ENCODE assay signal across 8 mouse cellular contexts in genomic region chr4:149307596-149308490, GRCm38 (mm10). TPM values are rescaled to one million over a fixed set of nuclear protein-coding genes. Genes with fewer than 3 reads are reported as not detected.
A peak's percentile ranks its signal among the peaks of the same experiment; 100 is the strongest.
DNase-seq lines count a peak whose midpoint lies in the region; ATAC-seq and TF ChIP-seq lines count a peak whose summit lies in the region.

Kif1b (minus strand) TSS chr4:149307693.

- peak within 1 kb of the TSS; percentile 95 for H3K4me3 ChIP-seq in embryonic facial prominence, embryonic 13.5 days
- H3K4me3 ChIP-seq in heart, adult 2 months = peak within 1 kb of the TSS; percentile 81
- H3K4me3 ChIP-seq in limb, embryonic 13.5 days = peak within 1 kb of the TSS; percentile 97
- H3K4me3 ChIP-seq in midbrain, embryonic 16.5 days (ENCODE audit: low read depth, low read length) = peak within 1 kb of the TSS; percentile 99

- peak within 1 kb of the TSS; percentile 95 for H3K9ac ChIP-seq in embryonic facial prominence, embryonic 13.5 days
- H3K9ac ChIP-seq in heart, adult 2 months (ENCODE audit: low read depth, low read length) = peak within 1 kb of the TSS; percentile 93
- peak within 1 kb of the TSS; percentile 98 for H3K9ac ChIP-seq in limb, embryonic 13.5 days
- peak within 1 kb of the TSS; percentile 99 for H3K9ac ChIP-seq in midbrain, embryonic 16.5 days (ENCODE audit: low read depth, low read length)

- TF ChIP-seq POLR2A in heart, adult 2 months (IDR thresholded peaks at IDR 0.05; ENCODE audit: insufficient read depth, low read depth, low read length) = peak; percentile 92

- TF ChIP-seq CTCF in heart, adult 2 months (IDR thresholded peaks at IDR 0.05) = peak; percentile 99

- no peaks in the 10 kb centered on the region for H3K36me3 ChIP-seq in embryonic facial prominence, embryonic 13.5 days
- H3K36me3 ChIP-seq in heart, adult 2 months (ENCODE audit: control insufficient read depth, insufficient read depth, low read length) = peaks cover 8% of the 10 kb centered on the region
- H3K36me3 ChIP-seq in limb, embryonic 13.5 days = no peaks in the 10 kb centered on the region
- H3K36me3 ChIP-seq in midbrain, embryonic 16.5 days (ENCODE audit: control insufficient read depth, insufficient read depth, low read length) = no peaks in the 10 kb centered on the region

- H3K4me1 ChIP-seq in embryonic facial prominence, embryonic 13.5 days = peaks cover 24% of the 10 kb centered on the region
- H3K4me1 ChIP-seq in heart, adult 2 months (ENCODE audit: control insufficient read depth, insufficient read depth, low read length) = peaks cover 9% of the 10 kb centered on the region
- H3K4me1 ChIP-seq in limb, embryonic 13.5 days = peaks cover 29% of the 10 kb centered on the region
- H3K4me1 ChIP-seq in midbrain, embryonic 16.5 days (ENCODE audit: control insufficient read depth, insufficient read depth, low read length) = peaks cover 35% of the 10 kb centered on the region

- TF ChIP-seq EP300 in heart, adult 2 months (IDR thresholded peaks at IDR 0.05; ENCODE audit: insufficient read depth, low read depth, low read length) = no peak

- H3K9me3 ChIP-seq in embryonic facial prominence, embryonic 13.5 days = no peaks in the 10 kb centered on the region
- H3K9me3 ChIP-seq in limb, embryonic 13.5 days = no peaks in the 10 kb centered on the region
- H3K9me3 ChIP-seq in midbrain, embryonic 16.5 days (replicated peaks; ENCODE audit: control insufficient read depth, low read length, poor library complexity, severe bottlenecking) = no peaks in the 10 kb centered on the region

- ATAC-seq in embryonic facial prominence, embryonic 13.5 days (ENCODE audit: insufficient number of reproducible peaks, insufficient read depth, low FRiP score, low TSS enrichment, low read depth) = peak; percentile 95
- ATAC-seq in limb, embryonic 13.5 days (ENCODE audit: low FRiP score, low read depth) = peak; percentile 97
- ATAC-seq in midbrain, embryonic 16.5 days = peak; percentile 96

- H3K27ac ChIP-seq in embryonic facial prominence, embryonic 13.5 days = peak within 1 kb of the TSS; percentile 94
- H3K27ac ChIP-seq in heart, adult 2 months = peak within 1 kb of the TSS; percentile 95
- H3K27ac ChIP-seq in limb, embryonic 13.5 days = peak within 1 kb of the TSS; percentile 95
- H3K27ac ChIP-seq in midbrain, embryonic 16.5 days (ENCODE audit: low read length) = peak within 1 kb of the TSS; percentile 99

- H3K27me3 ChIP-seq in embryonic facial prominence, embryonic 13.5 days = no peaks in the 10 kb centered on the region
- H3K27me3 ChIP-seq in heart, adult 2 months (ENCODE audit: control insufficient read depth, insufficient read depth, low read length) = no peaks in the 10 kb centered on the region
- no peaks in the 10 kb centered on the region for H3K27me3 ChIP-seq in limb, embryonic 13.5 days
- H3K27me3 ChIP-seq in midbrain, embryonic 16.5 days (ENCODE audit: control insufficient read depth, insufficient read depth, low read depth, low read length) = no peaks in the 10 kb centered on the region

- peak within 1 kb of the TSS; percentile 78 for H3K4me2 ChIP-seq in embryonic facial prominence, embryonic 13.5 days
- H3K4me2 ChIP-seq in limb, embryonic 13.5 days (replicated peaks) = peak within 1 kb of the TSS; percentile 81
- H3K4me2 ChIP-seq in midbrain, embryonic 16.5 days (ENCODE audit: low read length) = peak within 1 kb of the TSS; percentile 91

- intact Hi-C loops in heart, adult 2 months (cut with DNase I) = loop anchor here (2.0 to 10.0 kb wide), 3 partner anchors 29 to 76 kb away; no protein-coding TSS in a partner anchor

- peak; percentile 88 for DNase-seq in 3134 (ENCODE audit: extremely low read depth, insufficient read length, low spot score)
- DNase-seq in adrenal gland, postnatal 36 days = peak; percentile 98 to 99
- peak; percentile 98 to 100 for DNase-seq in heart, adult 2 months
- DNase-seq in kidney, adult 8-10 months = peak; percentile 96 to 98
- DNase-seq in spleen, postnatal 10 days (ENCODE audit: low spot score in 2 of 2) = peak; percentile 99

- H3K79me2 ChIP-seq in heart, adult 2 months (replicated peaks; ENCODE audit: control insufficient read depth, insufficient read depth, low read length) = no peaks in the 10 kb centered on the region

- WGBS in embryonic facial prominence, embryonic 13.5 days = under 1% methylated on average over 79 of the region's 79 CpGs
- WGBS in heart, adult 2 months = under 1% methylated on average over 79 of the region's 79 CpGs
- WGBS in limb, embryonic 13.5 days = under 1% methylated on average over 75 of the region's 79 CpGs
- WGBS in midbrain, embryonic 16.5 days = under 1% methylated on average over 79 of the region's 79 CpGs

RNA-seq across cellular contexts. Expression of gene Kif1b, which starts in this region (rescaled TPM):
- 100 to 1,000 TPM; 129 to 168 TPM for total RNA-seq in adrenal gland, postnatal 36 days (2021)
- polyA plus RNA-seq in embryonic facial prominence, embryonic 13.5 days (2015; fragmentation: Nextera tagmentation; extraction: Ambion mirVana) = 42.8 and 53.9 TPM in 2 replicates
- 100 to 1,000 TPM; 154 to 186 TPM for total RNA-seq in heart, adult 2 months (2021)
- 41.6 and 79.2 TPM in 2 replicates for polyA plus RNA-seq in heart, adult 2 months (2012; rRNA removed)
- polyA plus RNA-seq in limb, embryonic 13.5 days (2015; fragmentation: Nextera tagmentation; extraction: Ambion mirVana) = 49.2 and 50.2 TPM in 2 replicates
- 118 and 142 TPM in 2 replicates for polyA plus RNA-seq in midbrain, embryonic 16.5 days (2015; fragmentation: Nextera tagmentation; extraction: Ambion mirVana)

Comparison
In these comparisons a context has a peak if more than half of its experiments do, and no peak if none do; other contexts are left out.
1. Peak in every context shown above with its lines: DNase-seq, ATAC-seq, H3K4me3 ChIP-seq and H3K27ac ChIP-seq.